Mouse (Mus musculus): ENCODE results near the gene Sept4.
A peak's percentile ranks its signal among the peaks of the same experiment; 100 is the strongest.

Sept4 gene

GRCm38 (mm10) chr11:87579713-87580112 lies 11.0 kb downstream of the Sept4 start:
- DNase-seq = no peak

- no peak for DNase-seq
Observed at GRCm38 (mm10) chr11:87580543-87581085, 11.9 kb downstream of the Sept4 start.

- no peak for DNase-seq
Observed at GRCm38 (mm10) chr11:87581161-87581865, 12.6 kb downstream of the Sept4 start.

GRCm38 (mm10) chr11:87581933-87582710 lies 13.4 kb downstream of the Sept4 start:
- DNase-seq = peak; percentile 69

- no peak for DNase-seq
Observed at GRCm38 (mm10) chr11:87583291-87584034, 14.8 kb downstream of the Sept4 start.

- no peak for DNase-seq
Observed at GRCm38 (mm10) chr11:87584711-87585505, 16.2 kb downstream of the Sept4 start.

GRCm38 (mm10) chr11:87587211-87587874 lies 18.6 kb downstream of the Sept4 start:
- no peak for DNase-seq

- DNase-seq = no peak
Observed at GRCm38 (mm10) chr11:87589605-87590004, 20.9 kb downstream of the Sept4 start.

GRCm38 (mm10) chr11:87590841-87591525 lies 22.3 kb downstream of the Sept4 start:
- peak; percentile 67 for DNase-seq

GRCm38 (mm10) chr11:87591526-87592353 lies 23.0 kb downstream of the Sept4 start, which contains the start of gene Mtmr4:
Gene Mtmr4 (plus strand): TSS chr11:87592162.
- peak; percentile 100 for DNase-seq

- DNase-seq = no peak
Observed at GRCm38 (mm10) chr11:87592354-87592695, 23.6 kb downstream of the Sept4 start.

GRCm38 (mm10) chr11:87592713-87593598 lies 24.3 kb downstream of the Sept4 start:
- peak; percentile 66 for DNase-seq

GRCm38 (mm10) chr11:87595327-87595841 lies 26.7 kb downstream of the Sept4 start:
- DNase-seq = peak; percentile 89

- DNase-seq = peak; percentile 63
Observed at GRCm38 (mm10) chr11:87595976-87596375, 27.3 kb downstream of the Sept4 start.

GRCm38 (mm10) chr11:87596492-87596891 lies 27.8 kb downstream of the Sept4 start:
- peak; percentile 52 for DNase-seq

- peak; percentile 55 for DNase-seq
Observed at GRCm38 (mm10) chr11:87597061-87597460, 28.4 kb downstream of the Sept4 start.

GRCm38 (mm10) chr11:87599395-87600089 lies 30.8 kb downstream of the Sept4 start:
- no peak for DNase-seq

- peak; percentile 28 for DNase-seq
Observed at GRCm38 (mm10) chr11:87600322-87600853, 31.7 kb downstream of the Sept4 start.

Measured in cerebellum, adult 9-10 months (tissue).